Mouse (Mus musculus): ENCODE measurements around the gene Kalrn. TPM values are rescaled to one million over a fixed set of nuclear protein-coding genes. Genes with fewer than 3 reads are reported as not detected.

The Kalrn gene
- polyA plus RNA-seq, 1 experiment from 2014 or later, result 23.0 TPM

GRCm38 (mm10) chr16:34320023-34320800 lies 253.1 kb downstream of the Kalrn start:
- ATAC-seq (replicated peaks; ENCODE audit: insufficient number of reproducible peaks, low FRiP score, low TSS enrichment), result no peak
- Histone ChIP-seq H3K27ac (ENCODE audit: low read depth, low read length) (peak overlapping the region; percentile 58; the same call in 1 of the 2 replicates), H3K9me3 (replicated peaks; ENCODE audit: control insufficient read depth, low read length) (no peaks in the 10 kb centered on the region), H3K27me3 (ENCODE audit: control insufficient read depth, insufficient read depth, low read length) (no peaks in the 10 kb centered on the region), H3K36me3 (ENCODE audit: control insufficient read depth, insufficient read depth, low read length) (no peaks in the 10 kb centered on the region), H3K4me2 (no peak overlapping the region), H3K4me1 (ENCODE audit: control insufficient read depth, insufficient read depth, low read length) (peaks cover 27% of the 10 kb centered on the region), H3K9ac (ENCODE audit: low read depth, low read length) (no peak overlapping the region), H3K4me3 (ENCODE audit: low read depth, low read length) (no peak overlapping the region)
- 69% methylated on average over 11 of the region's 11 CpGs for WGBS (ENCODE audit: insufficient replicate concordance)

GRCm38 (mm10) chr16:34317110-34317509 lies 256.2 kb downstream of the Kalrn start:
- Histone ChIP-seq H3K27ac (ENCODE audit: low read depth, low read length) (no peak overlapping the region), H3K9me3 (replicated peaks; ENCODE audit: control insufficient read depth, low read length) (no peaks in the 10 kb centered on the region), H3K4me2 (no peak overlapping the region), H3K4me1 (ENCODE audit: control insufficient read depth, insufficient read depth, low read length) (peaks cover 27% of the 10 kb centered on the region), H3K27me3 (ENCODE audit: control insufficient read depth, insufficient read depth, low read length) (no peaks in the 10 kb centered on the region), H3K36me3 (ENCODE audit: control insufficient read depth, insufficient read depth, low read length) (no peaks in the 10 kb centered on the region), H3K4me3 (ENCODE audit: low read depth, low read length) (no peak overlapping the region), H3K9ac (ENCODE audit: low read depth, low read length) (no peak overlapping the region)
- ATAC-seq (replicated peaks; ENCODE audit: insufficient number of reproducible peaks, low FRiP score, low TSS enrichment), result no peak
- WGBS (ENCODE audit: insufficient replicate concordance), result 32% methylated on average over 3 of the region's 3 CpGs

GRCm38 (mm10) chr16:34316253-34316652 lies 257.1 kb downstream of the Kalrn start:
- no peaks in the 10 kb centered on the region for H3K27me3 ChIP-seq (ENCODE audit: control insufficient read depth, insufficient read depth, low read length)
- H3K9me3 ChIP-seq (replicated peaks; ENCODE audit: control insufficient read depth, low read length), result no peaks in the 10 kb centered on the region
- ATAC-seq (replicated peaks; ENCODE audit: insufficient number of reproducible peaks, low FRiP score, low TSS enrichment), result no peak
- no peak overlapping the region for H3K9ac ChIP-seq (ENCODE audit: low read depth, low read length)
- whole genome bisulfite sequencing (ENCODE audit: insufficient replicate concordance), result 51% methylated on average over 10 of the region's 10 CpGs
- H3K4me2 ChIP-seq, result no peak overlapping the region
- H3K4me3 ChIP-seq (ENCODE audit: low read depth, low read length), result no peak overlapping the region
- H3K36me3 ChIP-seq (ENCODE audit: control insufficient read depth, insufficient read depth, low read length), result no peaks in the 10 kb centered on the region
- H3K4me1 ChIP-seq (ENCODE audit: control insufficient read depth, insufficient read depth, low read length), result peaks cover 26% of the 10 kb centered on the region
- no peak overlapping the region for H3K27ac ChIP-seq (ENCODE audit: low read depth, low read length)

DNA sequence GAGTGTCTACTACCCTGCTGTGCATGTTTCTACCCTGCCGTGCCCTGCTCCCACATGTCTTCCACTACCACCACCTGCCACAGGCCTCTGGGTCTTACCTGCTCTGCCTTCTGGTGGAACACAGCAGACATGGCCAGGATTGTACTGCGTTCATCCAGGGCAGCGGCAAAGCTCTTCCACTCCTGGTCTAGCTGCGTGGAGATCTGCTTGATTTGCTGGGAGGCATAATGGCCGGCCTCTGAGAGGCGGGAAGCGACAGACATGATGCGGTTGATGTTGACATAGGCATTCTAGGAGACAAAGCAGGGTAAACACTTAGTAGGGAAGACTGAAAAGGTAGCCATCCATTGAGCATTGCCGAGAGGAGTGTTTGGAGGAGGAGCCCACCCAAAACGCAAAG lies 259.3 kb downstream of the Kalrn start:
- Histone ChIP-seq H3K9me3 (replicated peaks; ENCODE audit: control insufficient read depth, low read length) (no peaks in the 10 kb centered on the region), H3K4me1 (ENCODE audit: control insufficient read depth, insufficient read depth, low read length) (peaks cover 13% of the 10 kb centered on the region), H3K4me2 (no peak overlapping the region), H3K36me3 (ENCODE audit: control insufficient read depth, insufficient read depth, low read length) (no peaks in the 10 kb centered on the region), H3K4me3 (ENCODE audit: low read depth, low read length) (no peak overlapping the region), H3K27me3 (ENCODE audit: control insufficient read depth, insufficient read depth, low read length) (no peaks in the 10 kb centered on the region), H3K27ac (ENCODE audit: low read depth, low read length) (no peak overlapping the region), H3K9ac (ENCODE audit: low read depth, low read length) (no peak overlapping the region)
- 93% methylated on average over 10 of the region's 10 CpGs for WGBS (ENCODE audit: insufficient replicate concordance)
- no peak for ATAC-seq (replicated peaks; ENCODE audit: insufficient number of reproducible peaks, low FRiP score, low TSS enrichment)

GRCm38 (mm10) chr16:34311577-34311976 lies 261.8 kb downstream of the Kalrn start:
- Histone ChIP-seq H3K36me3 (ENCODE audit: control insufficient read depth, insufficient read depth, low read length) (no peaks in the 10 kb centered on the region), H3K9me3 (replicated peaks; ENCODE audit: control insufficient read depth, low read length) (no peaks in the 10 kb centered on the region), H3K4me1 (ENCODE audit: control insufficient read depth, insufficient read depth, low read length) (peaks cover 11% of the 10 kb centered on the region), H3K9ac (ENCODE audit: low read depth, low read length) (no peak overlapping the region), H3K4me2 (no peak overlapping the region), H3K27ac (ENCODE audit: low read depth, low read length) (no peak overlapping the region), H3K4me3 (ENCODE audit: low read depth, low read length) (no peak overlapping the region), H3K27me3 (ENCODE audit: control insufficient read depth, insufficient read depth, low read length) (no peaks in the 10 kb centered on the region)
- WGBS (ENCODE audit: insufficient replicate concordance), result 83% methylated on average over 1 of the region's 1 CpGs
- ATAC-seq (replicated peaks; ENCODE audit: insufficient number of reproducible peaks, low FRiP score, low TSS enrichment), result no peak

DNA sequence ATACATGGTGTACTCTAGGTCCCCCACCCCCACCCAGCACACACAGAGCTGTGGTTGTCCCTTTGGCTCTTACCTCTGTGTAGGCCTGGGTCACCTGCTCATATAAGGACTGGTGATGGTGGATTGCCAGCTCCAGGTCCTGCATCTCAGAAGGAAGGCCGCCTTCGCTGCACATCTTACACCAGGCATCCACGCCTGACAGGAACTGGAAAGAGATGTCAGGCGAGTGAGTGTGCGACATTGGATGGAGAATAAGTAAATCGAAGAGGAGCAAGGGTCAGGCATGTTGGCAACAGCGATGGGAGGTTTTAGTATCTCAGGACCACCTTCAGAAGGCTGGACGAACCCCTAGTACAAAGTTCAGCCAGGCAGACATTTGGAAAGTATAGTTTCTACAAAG lies 263.0 kb downstream of the Kalrn start:
- Histone ChIP-seq H3K27ac (ENCODE audit: low read depth, low read length) (no peak overlapping the region), H3K4me3 (ENCODE audit: low read depth, low read length) (no peak overlapping the region), H3K4me2 (no peak overlapping the region), H3K9me3 (replicated peaks; ENCODE audit: control insufficient read depth, low read length) (no peaks in the 10 kb centered on the region), H3K27me3 (ENCODE audit: control insufficient read depth, insufficient read depth, low read length) (no peaks in the 10 kb centered on the region), H3K36me3 (ENCODE audit: control insufficient read depth, insufficient read depth, low read length) (no peaks in the 10 kb centered on the region), H3K9ac (ENCODE audit: low read depth, low read length) (no peak overlapping the region), H3K4me1 (ENCODE audit: control insufficient read depth, insufficient read depth, low read length) (peaks cover 7% of the 10 kb centered on the region; the same call in 1 of the 2 replicates)
- ATAC-seq (replicated peaks; ENCODE audit: insufficient number of reproducible peaks, low FRiP score, low TSS enrichment), result no peak
- WGBS (ENCODE audit: insufficient replicate concordance), result 90% methylated on average over 8 of the region's 8 CpGs

- ATAC-seq (replicated peaks; ENCODE audit: insufficient number of reproducible peaks, low FRiP score, low TSS enrichment), result no peak
- no peaks in the 10 kb centered on the region for H3K9me3 ChIP-seq (replicated peaks; ENCODE audit: control insufficient read depth, low read length)
- peaks cover 7% of the 10 kb centered on the region; the same call in 1 of the 2 replicates for H3K4me1 ChIP-seq (ENCODE audit: control insufficient read depth, insufficient read depth, low read length)
- WGBS (ENCODE audit: insufficient replicate concordance), result 55% methylated on average over 1 of the region's 1 CpGs
- no peak overlapping the region for H3K9ac ChIP-seq (ENCODE audit: low read depth, low read length)
- no peak overlapping the region for H3K4me2 ChIP-seq
- H3K27me3 ChIP-seq (ENCODE audit: control insufficient read depth, insufficient read depth, low read length), result no peaks in the 10 kb centered on the region
- H3K27ac ChIP-seq (ENCODE audit: low read depth, low read length), result no peak overlapping the region
- no peaks in the 10 kb centered on the region for H3K36me3 ChIP-seq (ENCODE audit: control insufficient read depth, insufficient read depth, low read length)
- no peak overlapping the region for H3K4me3 ChIP-seq (ENCODE audit: low read depth, low read length)
These were observed 265.0 kb downstream of the Kalrn start for GRCm38 (mm10) chr16:34308324-34308723.

DNA sequence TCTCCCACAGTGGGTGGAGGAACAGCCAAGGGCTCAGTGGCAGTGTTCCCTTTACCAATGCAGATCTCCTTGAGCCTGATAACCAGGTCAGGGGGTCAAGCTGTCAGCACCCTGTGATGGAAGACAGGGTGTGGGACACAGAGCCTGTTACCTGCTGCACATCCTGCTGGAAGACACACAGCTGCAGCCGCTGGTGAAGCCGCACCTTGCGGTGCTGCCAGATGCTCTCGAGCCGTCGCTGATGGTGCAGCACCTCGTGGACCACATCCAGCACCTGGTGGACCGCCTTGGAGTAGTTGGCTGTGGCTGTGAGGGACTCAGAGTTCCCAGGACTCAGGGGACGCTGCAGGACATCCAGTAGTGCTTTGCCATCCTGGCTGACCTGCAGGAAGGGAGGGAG lies 265.9 kb downstream of the Kalrn start:
- no peak for ATAC-seq (replicated peaks; ENCODE audit: insufficient number of reproducible peaks, low FRiP score, low TSS enrichment)
- WGBS (ENCODE audit: insufficient replicate concordance), result 46% methylated on average over 9 of the region's 9 CpGs
- no peak overlapping the region for H3K9ac ChIP-seq (ENCODE audit: low read depth, low read length)
- H3K9me3 ChIP-seq (replicated peaks; ENCODE audit: control insufficient read depth, low read length), result no peaks in the 10 kb centered on the region
- H3K36me3 ChIP-seq (ENCODE audit: control insufficient read depth, insufficient read depth, low read length), result no peaks in the 10 kb centered on the region
- no peak overlapping the region for H3K4me2 ChIP-seq
- no peak overlapping the region for H3K27ac ChIP-seq (ENCODE audit: low read depth, low read length)
- H3K4me3 ChIP-seq (ENCODE audit: low read depth, low read length), result no peak overlapping the region
- peaks cover 7% of the 10 kb centered on the region; the same call in 1 of the 2 replicates for H3K4me1 ChIP-seq (ENCODE audit: control insufficient read depth, insufficient read depth, low read length)
- H3K27me3 ChIP-seq (ENCODE audit: control insufficient read depth, insufficient read depth, low read length), result no peaks in the 10 kb centered on the region

DNA sequence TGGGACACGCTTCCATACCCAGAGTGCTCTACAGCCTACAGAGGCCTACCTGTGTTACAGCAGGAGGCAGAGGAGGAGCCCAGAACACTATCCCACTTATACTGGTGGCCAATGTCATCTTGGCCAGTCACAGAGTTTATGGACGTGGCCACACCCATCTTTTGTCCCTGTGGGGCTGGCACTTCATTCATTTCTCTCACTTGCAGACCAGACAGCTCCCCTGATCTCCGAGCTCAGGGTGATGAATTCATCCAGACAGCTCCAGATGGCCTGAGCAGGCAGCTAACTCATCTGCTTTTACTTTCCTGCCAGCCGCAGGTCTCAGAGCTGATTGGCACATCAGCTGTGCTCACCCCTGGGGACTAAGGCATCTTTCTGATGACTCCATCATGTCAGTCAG lies 267.7 kb downstream of the Kalrn start:
- WGBS (ENCODE audit: insufficient replicate concordance), result 62% methylated on average over 4 of the region's 4 CpGs
- Histone ChIP-seq H3K4me3 (ENCODE audit: low read depth, low read length) (no peak overlapping the region), H3K9me3 (replicated peaks; ENCODE audit: control insufficient read depth, low read length) (no peaks in the 10 kb centered on the region), H3K36me3 (ENCODE audit: control insufficient read depth, insufficient read depth, low read length) (no peaks in the 10 kb centered on the region), H3K27me3 (ENCODE audit: control insufficient read depth, insufficient read depth, low read length) (no peaks in the 10 kb centered on the region), H3K27ac (ENCODE audit: low read depth, low read length) (no peak overlapping the region), H3K4me2 (no peak overlapping the region), H3K9ac (ENCODE audit: low read depth, low read length) (no peak overlapping the region), H3K4me1 (ENCODE audit: control insufficient read depth, insufficient read depth, low read length) (peaks cover 7% of the 10 kb centered on the region; the same call in 1 of the 2 replicates)
- no peak for ATAC-seq (replicated peaks; ENCODE audit: insufficient number of reproducible peaks, low FRiP score, low TSS enrichment)

Measured in heart, embryonic 11.5 days (tissue).